Mouse (Mus musculus) myocyte (in vitro differentiated cells): ENCODE measurements around the gene Pih1d2. TPM values are rescaled to one million over a fixed set of nuclear protein-coding genes. Genes with fewer than 3 reads are reported as not detected.

Experiments used
- H3K27me3 ChIP-seq: one replicate; pipeline ENCODE4 v1.6.1; 2011; ENCODE audit not compliant: control insufficient read depth, insufficient read depth, insufficient read length
- H3K36me3 ChIP-seq: one replicate; pipeline ENCODE4 v1.6.1; 2011; ENCODE audit not compliant: control insufficient read depth, insufficient read depth
- H3K4me2 ChIP-seq: one replicate; pipeline ENCODE4 v1.6.1; 2011; ENCODE audit warnings: low read depth, control low read depth
- H3K4me3 ChIP-seq: one replicate; pipeline ENCODE4 v1.5.1; 2011; ENCODE audit warnings: mild to moderate bottlenecking, control low read depth, moderate library complexity
- H3K79me2 ChIP-seq: one replicate; pipeline ENCODE4 v1.6.1; 2011; ENCODE audit not compliant: control insufficient read depth, insufficient read depth
- H3ac ChIP-seq: one replicate; pipeline ENCODE4 v1.6.1; 2011; ENCODE audit not compliant: control insufficient read depth, insufficient read length
- CEBPB ChIP-seq: IDR thresholded peaks from 2 replicates; pipeline ENCODE4 v1.6.1; 2011; ENCODE audit warnings: mild to moderate bottlenecking, moderate library complexity; ENCODE audit not compliant: poor library complexity, insufficient read depth, severe bottlenecking
- E2F4 ChIP-seq: IDR thresholded peaks from one replicate; pipeline ENCODE4 v1.6.1; 2011; ENCODE audit warnings: mild to moderate bottlenecking, control low read depth, moderate library complexity; ENCODE audit not compliant: insufficient read depth
- MAX ChIP-seq: IDR thresholded peaks from one replicate; pipeline ENCODE4 v1.6.1; 2011; ENCODE audit warnings: low read depth, mild to moderate bottlenecking, control low read depth
- MYOD1 ChIP-seq, 3 experiments: IDR thresholded peaks; one replicate each; pipeline ENCODE4 v1.6.1; 2011; ENCODE audit warnings: control low read depth in 2 of 3, low read depth in 2 of 3, mild to moderate bottlenecking in 2 of 3, moderate library complexity in 1 of 3; ENCODE audit not compliant: insufficient read length in 2 of 3, control insufficient read depth in 1 of 3
- MYOG ChIP-seq, 3 experiments: IDR thresholded peaks; one replicate each; pipeline ENCODE4 v1.6.1; 2011; ENCODE audit warnings: control low read depth in 2 of 3, low read depth in 2 of 3, mild to moderate bottlenecking in 2 of 3; ENCODE audit not compliant: insufficient read length in 2 of 3, control insufficient read depth in 1 of 3, insufficient read depth in 1 of 3
- POLR2A ChIP-seq: IDR thresholded peaks from one replicate; pipeline ENCODE4 v1.6.1; 2011; ENCODE audit warnings: low read depth, mild to moderate bottlenecking, control low read depth, moderate library complexity; ENCODE audit not compliant: insufficient read length
- POLR2AphosphoS2 ChIP-seq: IDR thresholded peaks from one replicate; pipeline ENCODE4 v1.6.1; 2011; ENCODE audit warnings: low read depth, control low read depth; ENCODE audit not compliant: insufficient read length
- REST ChIP-seq: IDR thresholded peaks from one replicate; pipeline ENCODE4 v1.6.1; 2011; ENCODE audit warnings: mild to moderate bottlenecking, control low read depth, moderate library complexity; ENCODE audit not compliant: insufficient read depth, insufficient read length
- SRF ChIP-seq: IDR thresholded peaks from one replicate; pipeline ENCODE4 v1.6.1; 2011; ENCODE audit warnings: low read depth; ENCODE audit not compliant: control insufficient read depth, insufficient read length
- TCF12 ChIP-seq: IDR thresholded peaks from one replicate; pipeline ENCODE4 v1.6.1; 2011; ENCODE audit warnings: mild to moderate bottlenecking, control low read depth; ENCODE audit not compliant: poor library complexity, insufficient read depth, severe bottlenecking
- TCF3 ChIP-seq: IDR thresholded peaks from one replicate; pipeline ENCODE4 v1.6.1; 2011; ENCODE audit warnings: low read depth, control low read depth; ENCODE audit not compliant: insufficient read length
- USF1 ChIP-seq: IDR thresholded peaks from one replicate; pipeline ENCODE4 v1.6.1; 2011; ENCODE audit warnings: low read depth, mild to moderate bottlenecking, control low read depth, moderate library complexity
- polyA plus RNA-seq: library from polyadenylated mRNA; unstranded; fragments of >200 nt; fragmentation: generic; extraction: Trizol; gene quantifications from one replicate; pipeline ENCODE4 v1.2.1, GENCODE M21; 2012; ENCODE audit warnings: missing spikeins

Pih1d2 gene
- polyA plus RNA-seq, 1 experiment = 2.2 TPM

- H3K79me2 ChIP-seq = no peaks in the 10 kb centered on the region
- H3K4me2 ChIP-seq = no peak overlapping the region
- TF ChIP-seq MYOD1 (IDR thresholded peaks at IDR 0.05; ENCODE audit: control insufficient read depth in 1 of 3, insufficient read length in 2 of 3, low read depth in 2 of 3) = no peak
- TF ChIP-seq REST = no peak
- no peak for TF ChIP-seq TCF12
- TF ChIP-seq POLR2A = no peak
- no peak for TF ChIP-seq SRF
- TF ChIP-seq MYOG (IDR thresholded peaks at IDR 0.05; ENCODE audit: control insufficient read depth in 1 of 3, insufficient read depth in 1 of 3, insufficient read length in 2 of 3, low read depth in 2 of 3) = no peak
- TF ChIP-seq CEBPB = no peak
- no peak for TF ChIP-seq MAX
- TF ChIP-seq E2F4 = no peak
- no peak for TF ChIP-seq TCF3
- TF ChIP-seq POLR2AphosphoS2 = no peak
- TF ChIP-seq USF1 = no peak
- no peak overlapping the region for H3ac ChIP-seq
- no peaks in the 10 kb centered on the region for H3K27me3 ChIP-seq
- peaks cover 22% of the 10 kb centered on the region for H3K36me3 ChIP-seq
- no peak overlapping the region for H3K4me3 ChIP-seq
These were observed 24.2 kb upstream of the Pih1d2 start for GRCm38 (mm10) chr9:50592955-50593354.

DNA sequence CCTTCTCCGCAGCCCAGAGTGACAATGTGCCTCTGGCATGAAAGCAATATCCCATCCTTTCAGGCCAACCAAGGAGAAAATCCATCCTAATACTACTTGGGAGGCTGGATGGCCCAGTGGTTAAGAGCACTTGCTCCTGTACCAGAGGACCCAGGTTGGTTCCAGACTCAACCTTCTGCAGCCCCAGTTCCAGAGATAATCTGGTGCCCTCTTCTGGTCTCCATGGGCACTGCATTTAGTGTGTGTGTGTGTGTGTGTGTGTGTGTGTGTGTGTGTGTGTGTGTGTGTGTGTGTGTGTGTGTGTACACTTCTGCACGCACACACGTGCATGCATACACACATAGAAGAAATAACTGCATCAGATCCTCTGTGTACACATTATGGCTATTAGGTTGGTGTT, 23.6 kb upstream of the Pih1d2 start:
- H3K79me2 ChIP-seq = no peaks in the 10 kb centered on the region
- no peak overlapping the region for H3K4me2 ChIP-seq
- TF ChIP-seq REST (no peak), SRF (no peak), POLR2A (no peak), TCF3 (no peak), POLR2AphosphoS2 (no peak), USF1 (no peak), E2F4 (no peak), MYOD1 (IDR thresholded peaks at IDR 0.05; ENCODE audit: control insufficient read depth in 1 of 3, insufficient read length in 2 of 3, low read depth in 2 of 3) (no peak), TCF12 (no peak), MAX (no peak), MYOG (IDR thresholded peaks at IDR 0.05; ENCODE audit: control insufficient read depth in 1 of 3, insufficient read depth in 1 of 3, insufficient read length in 2 of 3, low read depth in 2 of 3) (no peak), CEBPB (no peak)
- peaks cover 27% of the 10 kb centered on the region for H3K36me3 ChIP-seq
- no peak overlapping the region for H3K4me3 ChIP-seq
- H3K27me3 ChIP-seq = no peaks in the 10 kb centered on the region
- no peak overlapping the region for H3ac ChIP-seq

DNA sequence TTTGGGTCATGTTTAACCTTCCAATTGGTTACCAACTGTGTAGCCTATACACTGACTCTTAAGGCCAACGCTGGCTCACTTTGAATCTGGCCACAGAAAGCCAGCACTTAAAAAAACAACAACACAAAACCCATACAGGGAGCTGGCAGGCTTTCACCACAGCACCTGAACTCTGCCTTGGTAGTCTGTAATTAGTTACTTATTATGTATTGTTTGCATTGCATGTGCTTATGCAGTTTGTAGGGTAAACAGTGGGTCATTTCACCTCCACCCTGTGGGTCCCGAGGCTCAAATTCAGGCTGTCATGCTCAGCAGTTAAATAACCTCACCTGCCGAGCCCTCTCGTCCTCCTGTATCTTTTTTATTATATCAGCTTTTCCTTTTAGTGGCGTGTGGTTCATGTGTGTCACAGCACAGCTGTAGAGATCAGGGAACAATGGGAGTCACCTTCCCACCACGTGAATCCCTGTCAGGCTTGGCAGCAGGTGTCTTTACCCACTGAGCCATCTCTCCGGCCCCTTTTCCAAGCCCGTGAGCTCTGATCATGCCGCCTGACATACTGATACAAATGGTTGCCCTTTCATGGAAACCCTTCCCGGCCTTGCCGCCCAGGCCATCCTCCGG, 22.2 kb upstream of the Pih1d2 start:
- TF ChIP-seq POLR2A (no peak), MAX (no peak), POLR2AphosphoS2 (no peak), MYOD1 (IDR thresholded peaks at IDR 0.05; ENCODE audit: control insufficient read depth in 1 of 3, insufficient read length in 2 of 3, low read depth in 2 of 3) (no peak), TCF12 (no peak), E2F4 (no peak), REST (no peak), USF1 (no peak), TCF3 (no peak), MYOG (IDR thresholded peaks at IDR 0.05; ENCODE audit: control insufficient read depth in 1 of 3, insufficient read depth in 1 of 3, insufficient read length in 2 of 3, low read depth in 2 of 3) (no peak), CEBPB (no peak), SRF (no peak)
- no peak overlapping the region for H3K4me3 ChIP-seq
- no peaks in the 10 kb centered on the region for H3K27me3 ChIP-seq
- no peak overlapping the region for H3ac ChIP-seq
- peaks cover 33% of the 10 kb centered on the region for H3K36me3 ChIP-seq
- no peaks in the 10 kb centered on the region for H3K79me2 ChIP-seq
- H3K4me2 ChIP-seq = no peak overlapping the region

DNA sequence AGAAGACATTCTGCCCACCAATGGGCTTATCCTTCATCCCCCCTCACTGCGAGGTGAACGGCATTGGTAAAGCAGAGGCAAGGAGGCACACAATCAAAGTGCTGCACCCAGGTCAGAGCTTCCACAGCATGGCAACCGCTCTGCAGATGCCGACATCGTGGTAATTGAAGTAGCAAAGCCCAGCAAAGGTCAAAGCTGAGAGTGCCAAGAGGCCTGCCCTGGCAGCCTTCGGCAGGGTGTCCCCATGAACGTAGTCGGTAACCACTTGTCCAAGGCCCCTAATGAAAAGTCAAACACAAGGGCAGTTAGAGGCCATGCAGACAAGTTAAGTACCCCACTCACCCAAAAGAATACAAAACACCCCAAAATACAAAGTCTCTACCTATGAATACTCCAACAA, 20.1 kb upstream of the Pih1d2 start:
- H3K4me2 ChIP-seq = no peak overlapping the region
- peaks cover 41% of the 10 kb centered on the region for H3K36me3 ChIP-seq
- H3K27me3 ChIP-seq = no peaks in the 10 kb centered on the region
- H3K79me2 ChIP-seq = peaks cover 12% of the 10 kb centered on the region
- no peak for TF ChIP-seq USF1
- no peak for TF ChIP-seq E2F4
- TF ChIP-seq CEBPB = no peak
- no peak for TF ChIP-seq TCF12
- TF ChIP-seq REST = no peak
- TF ChIP-seq MAX = no peak
- TF ChIP-seq POLR2AphosphoS2 = no peak
- TF ChIP-seq MYOG (IDR thresholded peaks at IDR 0.05; ENCODE audit: control insufficient read depth in 1 of 3, insufficient read depth in 1 of 3, insufficient read length in 2 of 3, low read depth in 2 of 3) = no peak
- no peak for TF ChIP-seq SRF
- TF ChIP-seq TCF3 = no peak
- TF ChIP-seq POLR2A = no peak
- TF ChIP-seq MYOD1 (IDR thresholded peaks at IDR 0.05; ENCODE audit: control insufficient read depth in 1 of 3, insufficient read length in 2 of 3, low read depth in 2 of 3) = no peak
- H3ac ChIP-seq = no peak overlapping the region
- no peak overlapping the region for H3K4me3 ChIP-seq
